Mouse (Mus musculus): ENCODE measurements around the gene Tbc1d17.

- TF ChIP-seq CTCF (IDR thresholded peaks at IDR 0.05; ENCODE audit: borderline replicate concordance, insufficient read depth, low read length) = no peak
- TF ChIP-seq POLR2A (IDR thresholded peaks at IDR 0.05; ENCODE audit: low read depth, low read length) = peak; percentile 56
Observed at GRCm38 (mm10) chr7:44816470-44817021, 32.3 kb downstream of the Tbc1d17 start, which contains the start of gene Atf5.

Measured in embryonic fibroblast, embryonic 13.5 days (primary cell).